Mouse (Mus musculus) megakaryocyte, embryonic 14.5 days (primary cell): ENCODE results near the gene Znhit2. TPM values are rescaled to one million over a fixed set of nuclear protein-coding genes. Genes with fewer than 3 reads are reported as not detected.

Source experiments
- H3K27me3 ChIP-seq: replicated peaks from 2 replicates; pipeline ENCODE3; 2012; ENCODE audit warnings: inconsistent platforms
- H3K36me3 ChIP-seq: replicated peaks from 2 replicates; pipeline ENCODE3; 2012; ENCODE audit warnings: low read length, inconsistent platforms, mixed read lengths
- H3K4me1 ChIP-seq: 2 replicates; pipeline ENCODE4 v1.6.1; 2012; ENCODE audit warnings: inconsistent platforms
- H3K4me3 ChIP-seq: replicated peaks from 2 replicates; pipeline ENCODE3; 2012; ENCODE audit warnings: moderate library complexity, mild to moderate bottlenecking, inconsistent platforms
- H3K9me3 ChIP-seq: 2 replicates; pipeline ENCODE4 v1.6.1; 2012; ENCODE audit warnings: inconsistent platforms
- FLI1 ChIP-seq: IDR thresholded peaks from 2 replicates; pipeline ENCODE4 v1.6.1; 2012; ENCODE audit warnings: low read length, inconsistent platforms, mixed read lengths
- GATA1 ChIP-seq: IDR thresholded peaks from 3 replicates; pipeline ENCODE4 v1.6.1; 2012; ENCODE audit warnings: mixed read lengths, low read length, inconsistent platforms, borderline replicate concordance
- polyA plus RNA-seq: library from polyadenylated mRNA; stranded (reverse); fragments of >175 nt; gene quantifications from 2 replicates; pipeline ENCODE4 v1.2.3, GENCODE M21; 2012; ENCODE audit warnings: low replicate concordance; ENCODE audit not compliant: insufficient read depth

Gene Znhit2
- polyA plus RNA-seq, 1 experiment, result 64.8 TPM

- Histone ChIP-seq H3K9me3 (no peaks in the 10 kb centered on the region), H3K4me3 (peak within 1 kb of the TSS; percentile 97), H3K4me1 (peaks cover 60% of the 10 kb centered on the region), H3K27me3 (no peaks in the 10 kb centered on the region), H3K36me3 (peaks cover 38% of the 10 kb centered on the region)
- TF ChIP-seq FLI1 (0 out of 2 replicates have a peak, but pooled peaks have one; percentile 46), GATA1 (no peak)
Measured at GRCm38 (mm10) chr19:6046294-6047153, 14.5 kb upstream of the Znhit2 start, which contains the start of gene Syvn1. Syvn1 (plus strand) TSS chr19:6046576.

DNA sequence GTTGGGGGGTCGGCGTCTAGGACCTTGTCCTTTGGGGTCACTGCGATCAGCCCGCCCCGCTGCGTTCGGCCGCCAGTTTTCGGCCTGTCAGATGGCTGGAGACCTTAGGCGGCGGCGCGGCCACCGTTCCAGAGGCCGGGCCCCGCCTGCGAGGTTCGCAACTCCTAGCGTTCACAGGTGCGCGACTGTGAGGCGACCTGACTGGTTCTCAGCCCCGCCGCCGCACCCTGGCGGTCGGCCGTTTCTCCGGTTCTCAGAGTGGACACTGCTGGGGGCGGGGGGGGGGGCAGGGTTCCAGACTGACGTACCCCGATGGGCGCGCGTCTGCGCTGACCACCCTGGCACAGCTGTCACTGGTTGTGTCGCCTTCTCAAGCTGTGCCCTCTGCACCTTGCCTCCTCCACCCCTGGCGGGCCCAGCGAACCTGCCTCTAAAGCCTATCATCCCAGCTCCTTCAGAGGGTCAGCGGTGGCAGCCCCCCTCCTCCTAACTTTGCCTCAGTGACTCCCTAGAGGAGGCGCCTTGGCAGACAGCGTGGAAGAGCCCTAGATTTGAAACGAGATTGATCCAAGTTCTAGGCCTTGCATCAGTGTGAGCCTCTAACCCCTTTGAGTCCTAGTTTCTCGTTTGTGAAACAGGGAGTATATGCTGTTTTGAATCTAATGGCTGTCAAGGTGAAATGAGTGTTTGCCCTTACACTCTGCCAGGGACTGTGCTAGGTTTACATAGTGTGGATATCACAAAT, 13.7 kb upstream of the Znhit2 start:
- peaks cover 46% of the 10 kb centered on the region for H3K36me3 ChIP-seq
- peaks cover 63% of the 10 kb centered on the region for H3K4me1 ChIP-seq
- TF ChIP-seq GATA1 (no peak), FLI1 (no peak)
- H3K27me3 ChIP-seq, result no peaks in the 10 kb centered on the region
- H3K4me3 ChIP-seq, result peak overlapping the region; percentile 97
- H3K9me3 ChIP-seq, result no peaks in the 10 kb centered on the region

DNA sequence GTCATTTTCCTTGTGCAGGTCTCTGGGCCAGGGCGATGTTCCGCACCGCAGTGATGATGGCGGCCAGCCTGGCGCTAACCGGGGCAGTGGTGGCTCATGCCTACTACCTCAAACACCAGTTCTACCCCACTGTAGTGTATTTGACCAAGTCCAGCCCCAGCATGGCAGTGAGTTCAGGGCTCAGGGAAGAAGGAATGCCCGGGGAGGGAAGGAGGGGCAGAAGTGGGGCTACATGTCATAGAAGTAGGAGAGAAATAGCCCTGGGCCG, 13.2 kb upstream of the Znhit2 start:
- no peaks in the 10 kb centered on the region for H3K9me3 ChIP-seq
- peaks cover 67% of the 10 kb centered on the region for H3K4me1 ChIP-seq
- TF ChIP-seq FLI1 (no peak), GATA1 (no peak)
- H3K36me3 ChIP-seq, result peaks cover 51% of the 10 kb centered on the region
- H3K27me3 ChIP-seq, result no peaks in the 10 kb centered on the region
- H3K4me3 ChIP-seq, result peak overlapping the region; percentile 97

DNA sequence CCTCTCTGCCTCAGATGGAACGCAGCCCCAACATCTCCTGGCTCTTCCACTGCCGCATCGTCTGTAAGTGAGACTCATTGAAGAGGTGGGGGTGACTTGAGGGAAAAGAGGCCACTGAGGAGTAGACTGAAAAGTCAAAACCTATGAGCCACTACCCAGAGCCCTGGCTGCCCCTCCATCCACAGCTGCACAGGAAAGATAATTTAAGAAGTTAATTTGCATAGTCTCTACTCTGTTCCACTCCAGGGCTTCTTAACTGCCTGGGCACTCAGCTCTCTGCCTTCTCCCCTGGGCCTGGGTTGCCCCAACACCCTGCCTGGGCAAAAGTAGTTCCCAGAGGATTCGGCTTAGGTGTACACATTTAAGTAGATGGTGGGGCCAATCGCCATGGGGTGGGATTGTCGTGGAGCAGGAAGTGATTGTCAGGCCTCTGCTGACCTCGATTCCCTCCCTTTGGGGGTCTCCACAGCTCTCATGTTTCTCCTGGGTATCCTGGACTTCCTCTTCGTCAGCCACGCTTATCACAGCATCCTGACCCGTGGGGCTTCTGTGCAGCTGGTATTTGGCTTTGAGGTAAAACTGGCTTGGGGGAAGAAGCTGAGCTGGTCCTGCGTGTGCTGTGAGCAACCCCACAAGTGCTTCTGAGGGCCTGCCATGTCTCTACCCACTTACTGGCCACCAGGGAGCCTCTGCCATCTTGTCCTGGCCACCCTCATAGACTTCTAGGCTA, 12.1 kb upstream of the Znhit2 start:
- Histone ChIP-seq H3K9me3 (no peaks in the 10 kb centered on the region), H3K4me3 (peak overlapping the region; percentile 97), H3K36me3 (peaks cover 61% of the 10 kb centered on the region), H3K27me3 (no peaks in the 10 kb centered on the region), H3K4me1 (peaks cover 76% of the 10 kb centered on the region)
- TF ChIP-seq GATA1 (no peak), FLI1 (no peak)

DNA sequence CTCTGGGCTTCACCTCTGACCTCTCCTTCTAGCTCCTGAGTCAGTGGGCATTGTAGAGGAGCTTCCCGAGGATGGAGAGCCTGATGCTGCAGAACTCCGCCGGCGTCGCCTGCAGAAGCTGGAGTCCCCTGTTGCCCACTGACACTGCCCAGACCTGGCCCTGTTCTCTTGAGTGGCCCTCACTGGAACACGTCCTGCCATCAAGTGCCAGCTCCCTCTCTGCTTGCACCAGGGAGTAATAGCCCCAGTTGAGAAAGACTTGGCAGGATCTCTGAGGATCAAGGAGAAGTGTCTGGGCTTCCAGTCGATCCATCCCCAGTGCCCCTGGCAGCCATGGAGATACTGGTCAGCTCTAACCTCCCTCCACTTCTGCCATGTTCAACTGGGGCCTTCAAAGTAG, 8.5 kb upstream of the Znhit2 start:
- Histone ChIP-seq H3K27me3 (no peaks in the 10 kb centered on the region), H3K9me3 (no peaks in the 10 kb centered on the region)

GRCm38 (mm10) chr19:6054296-6054695, 6.7 kb upstream of the Znhit2 start:
- TF ChIP-seq FLI1, result no peak
- no peak for TF ChIP-seq GATA1
- H3K36me3 ChIP-seq, result peaks cover 77% of the 10 kb centered on the region
- H3K27me3 ChIP-seq, result no peaks in the 10 kb centered on the region
- peaks cover 83% of the 10 kb centered on the region for H3K4me1 ChIP-seq
- no peak overlapping the region for H3K4me3 ChIP-seq
- H3K9me3 ChIP-seq, result no peaks in the 10 kb centered on the region

More for the DNA sequence above, 8.5 kb upstream of the Znhit2 start:
- no peak overlapping the region for H3K4me3 ChIP-seq
- H3K4me1 ChIP-seq, result peaks cover 92% of the 10 kb centered on the region
- TF ChIP-seq GATA1 (no peak), FLI1 (no peak)
- H3K36me3 ChIP-seq, result peaks cover 84% of the 10 kb centered on the region

- TF ChIP-seq FLI1 (no peak), GATA1 (no peak)
- peak overlapping the region; percentile 100 for H3K4me3 ChIP-seq
- H3K4me1 ChIP-seq, result peaks cover 67% of the 10 kb centered on the region
- H3K9me3 ChIP-seq, result no peaks in the 10 kb centered on the region
- H3K27me3 ChIP-seq, result no peaks in the 10 kb centered on the region
- H3K36me3 ChIP-seq, result peaks cover 54% of the 10 kb centered on the region
Measured at GRCm38 (mm10) chr19:6056696-6057095, 4.3 kb upstream of the Znhit2 start.

- H3K4me1 ChIP-seq, result peaks cover 69% of the 10 kb centered on the region
- H3K36me3 ChIP-seq, result peaks cover 46% of the 10 kb centered on the region
- TF ChIP-seq GATA1, result no peak
- no peak for TF ChIP-seq FLI1
- peak within 1 kb of the TSS; percentile 100 for H3K4me3 ChIP-seq
- no peaks in the 10 kb centered on the region for H3K9me3 ChIP-seq
- H3K27me3 ChIP-seq, result no peaks in the 10 kb centered on the region
Measured at GRCm38 (mm10) chr19:6057313-6058096, 3.5 kb upstream of the Znhit2 start, which contains the start of the genes Mrpl49 and Fau. Mrpl49 (minus strand) TSS chr19:6057785. Fau (plus strand) TSS chr19:6057844.

- peak overlapping the region; percentile 100 for H3K4me3 ChIP-seq
- H3K9me3 ChIP-seq, result no peaks in the 10 kb centered on the region
- H3K4me1 ChIP-seq, result peaks cover 69% of the 10 kb centered on the region
- TF ChIP-seq FLI1, result no peak
- TF ChIP-seq GATA1, result no peak
- no peaks in the 10 kb centered on the region for H3K27me3 ChIP-seq
- peaks cover 38% of the 10 kb centered on the region for H3K36me3 ChIP-seq
Measured at GRCm38 (mm10) chr19:6058513-6058912, 2.5 kb upstream of the Znhit2 start.
